Mouse (Mus musculus) intestine, embryonic 14.5 days (tissue): Measurements from ENCODE around the gene Dnah2. TPM values are rescaled to one million over a fixed set of nuclear protein-coding genes. Genes with fewer than 3 reads are reported as not detected.

ENCODE experiments used
- ATAC-seq: fragments of 200-750 bp; cut with Nextera tagmentation; replicated peaks from 2 replicates; pipeline ENCODE4 v1.8.0; 2017; ENCODE audit warnings: low read depth, moderate number of reproducible peaks, moderate TSS enrichment, moderate library complexity; ENCODE audit not compliant: low FRiP score, low TSS enrichment
- DNase-seq: peaks from one replicate; pipeline ENCODE4 v3.0.0-alpha.2; 2018; ENCODE audit warnings: low spot score
- H3K27ac ChIP-seq: fragments of 300-500 bp; sonication (generic); 2 replicates; pipeline ENCODE4 v1.5.1; 2014; ENCODE audit warnings: low read depth, mild to moderate bottlenecking, control low read depth
- H3K27me3 ChIP-seq: fragments of 300-500 bp; sonication (generic); replicated peaks from 2 replicates; pipeline ENCODE4 v1.6.1; 2014; ENCODE audit warnings: low read length, control low read depth; ENCODE audit not compliant: control insufficient read depth, insufficient read depth
- H3K36me3 ChIP-seq: fragments of 300-500 bp; sonication (generic); 2 replicates; pipeline ENCODE4 v1.6.1; 2014; ENCODE audit warnings: low read length, control low read depth; ENCODE audit not compliant: control insufficient read depth, insufficient read depth
- H3K4me1 ChIP-seq: fragments of 300-500 bp; sonication (generic); replicated peaks from 2 replicates; pipeline ENCODE4 v1.6.1; 2014; ENCODE audit warnings: low read length, control low read depth, mixed read lengths; ENCODE audit not compliant: control insufficient read depth, insufficient read depth
- H3K4me2 ChIP-seq: fragments of 300-500 bp; sonication (generic); 2 replicates; pipeline ENCODE4 v1.6.1; 2014; ENCODE audit warnings: low read length
- H3K4me3 ChIP-seq: fragments of 300-500 bp; sonication (generic); 2 replicates; pipeline ENCODE4 v1.5.1; 2014; ENCODE audit warnings: low read depth, low read length, control low read depth, mixed read lengths
- H3K9ac ChIP-seq: fragments of 300-500 bp; sonication (generic); 2 replicates; pipeline ENCODE4 v1.6.1; 2014; ENCODE audit warnings: mild to moderate bottlenecking, low read length
- H3K9me3 ChIP-seq: fragments of 300-500 bp; sonication (generic); 2 replicates; pipeline ENCODE4 v1.6.1; 2016; ENCODE audit warnings: low read length, control low read depth; ENCODE audit not compliant: control insufficient read depth
- WGBS: fragments of 180-500 bp; shearing (Covaris S2); extraction: QIAGEN DNeasy Blood & Tissue Kit; methylation state at CpG from one replicate; pipeline ENCODE4 v1.1.7; 2014; 5-methylcytosine and 5-hydroxymethylcytosine counted together
- polyA plus RNA-seq: library from polyadenylated mRNA; unstranded; fragments of >200 nt; fragmentation: Nextera tagmentation; extraction: Ambion mirVana; gene quantifications from 2 replicates; pipeline ENCODE4 v1.2.1, GENCODE M21; 2014

Dnah2 gene
- polyA plus RNA-seq, 1 experiment from 2014 or later, result 1.9 TPM

- 95% methylated on average over 13 of the region's 13 CpGs for WGBS
- H3K4me2 ChIP-seq, result no peak overlapping the region
- H3K4me1 ChIP-seq, result peaks cover 6% of the 10 kb centered on the region; the same call in 1 of the 2 replicates
- H3K9me3 ChIP-seq, result no peaks in the 10 kb centered on the region
- H3K27ac ChIP-seq, result no peak overlapping the region
- H3K9ac ChIP-seq, result no peak overlapping the region
- peaks cover 35% of the 10 kb centered on the region for H3K36me3 ChIP-seq
- DNase-seq, result no peak
- no peak for ATAC-seq
- H3K27me3 ChIP-seq, result no peaks in the 10 kb centered on the region
- no peak overlapping the region for H3K4me3 ChIP-seq
Observed at GRCm38 (mm10) chr11:69584937-69585336, 36.0 kb upstream of the Dnah2 start.

- no peak overlapping the region for H3K9ac ChIP-seq
- H3K4me2 ChIP-seq, result no peak overlapping the region
- no peak overlapping the region for H3K27ac ChIP-seq
- DNase-seq, result no peak
- H3K27me3 ChIP-seq, result no peaks in the 10 kb centered on the region
- H3K4me3 ChIP-seq, result no peak overlapping the region
- ATAC-seq, result no peak
- H3K4me1 ChIP-seq, result peaks cover 6% of the 10 kb centered on the region; the same call in 1 of the 2 replicates
- peaks cover 26% of the 10 kb centered on the region for H3K36me3 ChIP-seq
- 81% methylated on average over 7 of the region's 7 CpGs for WGBS
- H3K9me3 ChIP-seq, result no peaks in the 10 kb centered on the region
Observed at GRCm38 (mm10) chr11:69584008-69584407, 35.1 kb upstream of the Dnah2 start.

GRCm38 (mm10) chr11:69582230-69582805 is 33.4 kb upstream of the Dnah2 start:
- DNase-seq (no peak), ATAC-seq (no peak)
- peaks cover 17% of the 10 kb centered on the region for H3K4me1 ChIP-seq
- 67% methylated on average over 9 of the region's 9 CpGs for WGBS
- no peaks in the 10 kb centered on the region for H3K27me3 ChIP-seq
- H3K4me3 ChIP-seq, result peak overlapping the region; percentile 78
- H3K9me3 ChIP-seq, result no peaks in the 10 kb centered on the region
- H3K27ac ChIP-seq, result peak overlapping the region; percentile 96; the same call in 1 of the 2 replicates
- H3K4me2 ChIP-seq, result peak overlapping the region; percentile 79
- peaks cover 10% of the 10 kb centered on the region for H3K36me3 ChIP-seq
- H3K9ac ChIP-seq, result peak overlapping the region; percentile 92

- no peak for ATAC-seq
- Histone ChIP-seq H3K4me2 (peak overlapping the region; percentile 79), H3K27me3 (no peaks in the 10 kb centered on the region), H3K4me3 (peak overlapping the region; percentile 78), H3K4me1 (peaks cover 21% of the 10 kb centered on the region), H3K9ac (peak overlapping the region; percentile 92), H3K27ac (peak overlapping the region; percentile 96), H3K9me3 (no peaks in the 10 kb centered on the region), H3K36me3 (peaks cover 10% of the 10 kb centered on the region)
- WGBS, result under 1% methylated on average over 8 of the region's 8 CpGs
- DNase-seq, result no peak
Observed at GRCm38 (mm10) chr11:69581814-69582213, 32.9 kb upstream of the Dnah2 start.

- Histone ChIP-seq H3K4me1 (peaks cover 21% of the 10 kb centered on the region), H3K36me3 (0 out of 2 replicates have a peak, but pooled peaks cover 7% of the 10 kb centered on the region), H3K9me3 (no peaks in the 10 kb centered on the region), H3K27ac (peak overlapping the region; percentile 96), H3K9ac (peak overlapping the region; percentile 92), H3K4me2 (peak overlapping the region; percentile 79), H3K4me3 (peak overlapping the region; percentile 78), H3K27me3 (no peaks in the 10 kb centered on the region)
- ATAC-seq, result peak; percentile 83
- under 1% methylated on average over 36 of the region's 36 CpGs for WGBS
- DNase-seq, result peak; percentile 92
Observed at GRCm38 (mm10) chr11:69581147-69581688, 32.3 kb upstream of the Dnah2 start.

GRCm38 (mm10) chr11:69580572-69581146 is 31.7 kb upstream of the Dnah2 start:
- DNase-seq, result no peak
- WGBS, result 0% methylated on average over 25 of the region's 25 CpGs
- peak; percentile 1; the same call in 1 of the 2 replicates for ATAC-seq

GRCm38 (mm10) chr11:69580091-69580514 is 31.2 kb upstream of the Dnah2 start, which contains the start of the genes Wrap53 and Trp53:
Gene Wrap53, minus strand, starts transcription at chr11:69580255.
Gene Trp53, plus strand, starts transcription at chr11:69580359.
- peaks cover 21% of the 10 kb centered on the region for H3K4me1 ChIP-seq
- ATAC-seq, result peak; percentile 59
- 0% methylated on average over 13 of the region's 13 CpGs for WGBS

More at GRCm38 (mm10) chr11:69580572-69581146, 31.7 kb upstream of the Dnah2 start:
- Histone ChIP-seq H3K4me3 (peak overlapping the region; percentile 78), H3K9me3 (no peaks in the 10 kb centered on the region), H3K4me1 (peaks cover 21% of the 10 kb centered on the region), H3K36me3 (peaks cover 8% of the 10 kb centered on the region; the same call in 1 of the 2 replicates), H3K27ac (peak overlapping the region; percentile 96), H3K9ac (peak overlapping the region; percentile 92), H3K4me2 (peak overlapping the region; percentile 79), H3K27me3 (no peaks in the 10 kb centered on the region)

GRCm38 (mm10) chr11:69579128-69580017 is 30.5 kb upstream of the Dnah2 start:
- DNase-seq (peak; percentile 100), ATAC-seq (peak; percentile 86)
- Histone ChIP-seq H3K4me3 (peak overlapping the region; percentile 78), H3K9ac (peak overlapping the region; percentile 92), H3K9me3 (no peaks in the 10 kb centered on the region), H3K36me3 (peaks cover 18% of the 10 kb centered on the region), H3K27ac (peak overlapping the region; percentile 96), H3K4me2 (peak overlapping the region; percentile 84), H3K27me3 (no peaks in the 10 kb centered on the region), H3K4me1 (peaks cover 21% of the 10 kb centered on the region)
- WGBS, result 2% methylated on average over 39 of the region's 39 CpGs

More at GRCm38 (mm10) chr11:69580091-69580514, 31.2 kb upstream of the Dnah2 start, which contains the start of the genes Wrap53 and Trp53:
- peaks cover 12% of the 10 kb centered on the region; the same call in 1 of the 2 replicates for H3K36me3 ChIP-seq
- peak within 1 kb of the TSS; percentile 96 for H3K27ac ChIP-seq
- H3K4me2 ChIP-seq, result peak within 1 kb of the TSS; percentile 84
- DNase-seq, result peak; percentile 88
- H3K9ac ChIP-seq, result peak within 1 kb of the TSS; percentile 92
- no peaks in the 10 kb centered on the region for H3K9me3 ChIP-seq
- H3K27me3 ChIP-seq, result no peaks in the 10 kb centered on the region
- peak within 1 kb of the TSS; percentile 78 for H3K4me3 ChIP-seq
